Mouse (Mus musculus) adrenal gland, postnatal 14 days (tissue): ENCODE results near the gene Sept11. TPM values are rescaled to one million over a fixed set of nuclear protein-coding genes. Genes with fewer than 3 reads are reported as not detected.

Experiments used
- DNase-seq: peaks from one replicate; pipeline ENCODE4 v3.0.0; 2021; ENCODE audit warnings: mixed read lengths
- total RNA-seq: library from RNA; stranded (reverse); gene quantifications from 2 replicates; pipeline ENCODE4 v1.2.3, GENCODE M21; 2021

The Sept11 gene
- total RNA-seq, 1 experiment from 2014 or later = 56.7 TPM

DNA sequence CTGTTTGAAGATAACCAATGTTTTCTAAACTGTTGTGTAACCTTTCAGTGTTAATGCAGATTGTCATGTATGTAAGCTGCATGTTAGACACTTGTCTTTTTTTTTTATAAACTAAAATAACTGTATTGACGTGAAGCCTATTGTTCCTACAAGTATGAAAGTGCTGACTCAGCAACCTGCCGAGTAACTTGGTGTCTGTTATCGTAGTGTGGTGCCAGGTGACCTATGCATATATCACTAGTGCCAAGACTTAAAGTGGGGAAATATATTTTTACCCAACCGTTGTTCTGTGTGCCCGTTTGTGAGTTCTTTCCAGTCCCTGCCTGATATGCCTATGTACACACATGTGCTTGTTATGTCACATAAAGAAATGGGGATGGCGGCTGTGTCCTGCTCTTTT, 81.4 kb downstream of the Sept11 start:
- DNase-seq = no peak

DNA sequence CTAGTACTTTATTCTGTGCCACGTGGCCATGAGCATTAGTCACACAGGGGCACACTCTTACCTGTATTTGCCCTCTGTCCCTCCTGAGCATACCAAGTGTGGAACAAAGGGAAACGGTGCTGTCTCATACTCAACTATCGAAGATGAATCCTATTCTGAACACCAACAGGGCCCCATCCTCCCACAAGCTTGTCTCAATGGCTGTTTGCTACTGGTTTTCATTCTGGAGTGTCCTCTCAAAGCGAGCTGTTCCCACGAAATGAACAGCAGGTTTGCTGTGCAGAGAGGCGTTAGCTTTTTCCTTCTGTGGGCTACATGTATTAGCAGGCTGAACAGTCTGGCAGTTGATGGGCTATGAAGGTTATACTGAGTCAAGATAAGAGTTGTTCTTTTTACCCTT, 85.4 kb downstream of the Sept11 start:
- no peak for DNase-seq

DNA sequence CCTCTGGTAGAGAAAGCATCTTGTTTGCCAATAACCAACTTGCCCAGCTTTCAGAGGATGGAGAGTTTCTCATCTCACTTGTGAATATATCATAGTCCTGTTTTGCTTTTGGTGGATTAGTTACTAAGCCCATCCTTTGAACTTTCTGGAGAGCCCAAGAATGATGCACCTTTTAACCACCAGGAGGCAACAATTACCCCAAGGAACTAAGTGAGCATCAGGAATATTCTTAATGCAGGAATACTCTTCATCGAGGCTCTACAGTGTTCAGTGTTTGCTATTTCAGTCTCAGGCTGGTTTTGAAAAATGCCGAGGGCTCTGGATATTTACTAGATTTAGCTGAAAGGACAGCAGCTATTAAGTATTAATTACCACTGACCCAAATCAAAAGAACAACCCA, 87.0 kb downstream of the Sept11 start:
- DNase-seq = peak; percentile 38

DNA sequence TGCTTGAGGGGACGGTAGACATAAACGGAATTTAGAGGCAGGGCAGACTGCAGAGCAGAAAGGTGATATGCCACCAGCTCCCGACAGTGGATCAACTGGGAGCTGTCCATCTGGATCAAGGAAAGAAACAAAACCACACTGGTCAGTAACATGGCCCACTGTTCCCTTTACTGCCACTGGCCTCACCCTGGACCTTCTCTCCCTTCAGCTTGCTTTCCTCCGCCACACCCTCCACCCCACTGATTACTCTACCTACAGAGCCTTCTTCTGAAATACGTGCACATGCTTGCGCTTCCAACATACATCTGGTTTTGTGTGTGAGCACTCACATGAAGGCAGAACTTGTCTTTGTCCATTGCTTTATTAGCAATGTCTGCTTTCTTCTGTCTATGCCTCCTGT, 90.1 kb downstream of the Sept11 start:
- no peak for DNase-seq

DNA sequence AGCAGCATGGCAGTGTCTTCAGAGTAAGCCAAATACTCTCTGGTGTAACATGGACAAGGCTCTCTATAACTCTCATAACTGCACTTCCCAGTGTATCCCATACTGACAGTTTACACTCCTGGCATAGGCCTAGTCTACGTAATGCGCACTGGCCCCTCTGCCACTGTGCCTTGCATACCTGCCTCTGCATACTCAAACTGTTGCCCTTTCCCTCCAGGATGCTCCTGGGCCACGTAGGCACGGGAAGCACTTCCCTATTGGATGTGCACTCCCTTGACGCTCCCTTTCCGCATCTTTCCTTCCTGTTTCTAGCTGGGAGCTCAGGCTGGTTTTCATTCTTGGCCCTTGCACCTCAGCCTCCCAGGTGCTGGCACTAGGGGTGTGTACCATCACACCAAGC, 91.3 kb downstream of the Sept11 start:
- no peak for DNase-seq

DNA sequence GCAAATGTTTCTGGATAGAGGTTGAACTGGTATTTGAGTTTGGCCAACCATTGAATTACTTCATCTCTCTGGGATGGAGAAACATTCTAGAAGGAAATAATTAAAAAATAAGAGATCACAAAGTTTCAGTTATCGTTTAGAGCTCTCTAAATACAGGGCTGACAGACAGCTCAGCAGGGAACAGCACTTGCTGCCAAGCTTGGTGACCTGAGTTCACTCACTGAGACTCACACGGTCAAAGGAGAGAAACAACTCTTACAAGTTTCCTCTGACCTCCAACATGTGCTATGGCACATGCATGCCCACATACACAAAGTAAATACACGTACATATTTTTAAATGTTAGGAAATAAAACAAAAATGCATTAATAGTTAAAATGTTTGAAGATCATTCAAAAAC, 96.4 kb downstream of the Sept11 start:
- DNase-seq = peak; percentile 18

DNA sequence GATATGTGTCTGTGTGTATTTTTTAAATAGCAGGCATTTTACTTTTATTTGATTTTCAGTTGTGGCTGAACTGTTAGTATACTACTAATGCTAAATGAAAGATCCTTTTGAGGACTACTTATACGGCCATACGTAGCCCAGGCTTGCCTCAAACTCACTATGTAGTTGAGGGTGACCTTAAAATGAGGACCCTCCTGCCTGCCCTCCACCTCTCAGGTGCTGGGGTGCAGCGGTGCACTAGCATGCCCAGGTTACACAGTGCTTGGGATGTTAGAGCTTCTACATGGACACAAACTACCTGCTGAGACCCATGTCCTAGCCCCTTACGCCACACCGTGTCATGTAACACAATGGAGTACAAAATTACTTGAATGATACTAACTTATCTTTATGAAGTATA, 97.2 kb downstream of the Sept11 start:
- DNase-seq = no peak

DNA sequence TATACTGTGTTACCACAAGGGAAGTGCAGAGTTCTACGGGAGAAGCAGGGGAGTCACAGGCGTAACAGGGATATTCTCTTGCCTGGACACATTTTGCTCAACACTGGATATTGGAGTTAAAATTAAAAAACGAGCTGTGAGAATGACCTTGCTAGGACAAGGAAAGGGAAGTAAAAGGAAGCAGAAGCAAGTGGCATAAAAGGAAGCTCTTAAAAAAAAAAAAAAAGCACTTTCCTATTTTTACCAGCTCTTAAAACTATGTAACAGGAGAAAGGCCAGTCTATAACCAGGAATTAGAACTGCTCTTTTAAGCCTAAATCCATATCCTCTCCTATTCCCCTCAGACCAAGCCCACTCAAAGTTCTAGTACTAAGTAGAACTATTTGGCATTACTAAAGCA, 105.0 kb downstream of the Sept11 start:
- no peak for DNase-seq

DNA sequence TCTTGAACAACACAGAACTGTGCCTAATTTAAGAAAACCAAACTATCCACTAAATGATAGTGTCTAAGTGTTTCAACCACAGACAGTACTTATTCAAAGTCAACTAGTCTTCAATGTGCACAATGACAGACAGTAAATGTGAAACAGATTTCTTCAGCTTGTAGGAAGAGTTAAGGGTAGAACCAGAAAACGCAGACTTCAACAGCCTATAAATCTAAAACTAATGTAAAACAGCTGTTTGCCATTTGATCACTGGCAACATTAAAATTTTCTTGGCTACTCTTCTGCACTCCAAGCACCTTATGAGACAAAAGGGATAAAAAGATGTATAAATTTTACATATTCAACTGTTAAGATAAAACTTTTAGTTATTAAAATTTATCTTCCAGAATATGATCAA, 107.9 kb downstream of the Sept11 start:
- no peak for DNase-seq

DNA sequence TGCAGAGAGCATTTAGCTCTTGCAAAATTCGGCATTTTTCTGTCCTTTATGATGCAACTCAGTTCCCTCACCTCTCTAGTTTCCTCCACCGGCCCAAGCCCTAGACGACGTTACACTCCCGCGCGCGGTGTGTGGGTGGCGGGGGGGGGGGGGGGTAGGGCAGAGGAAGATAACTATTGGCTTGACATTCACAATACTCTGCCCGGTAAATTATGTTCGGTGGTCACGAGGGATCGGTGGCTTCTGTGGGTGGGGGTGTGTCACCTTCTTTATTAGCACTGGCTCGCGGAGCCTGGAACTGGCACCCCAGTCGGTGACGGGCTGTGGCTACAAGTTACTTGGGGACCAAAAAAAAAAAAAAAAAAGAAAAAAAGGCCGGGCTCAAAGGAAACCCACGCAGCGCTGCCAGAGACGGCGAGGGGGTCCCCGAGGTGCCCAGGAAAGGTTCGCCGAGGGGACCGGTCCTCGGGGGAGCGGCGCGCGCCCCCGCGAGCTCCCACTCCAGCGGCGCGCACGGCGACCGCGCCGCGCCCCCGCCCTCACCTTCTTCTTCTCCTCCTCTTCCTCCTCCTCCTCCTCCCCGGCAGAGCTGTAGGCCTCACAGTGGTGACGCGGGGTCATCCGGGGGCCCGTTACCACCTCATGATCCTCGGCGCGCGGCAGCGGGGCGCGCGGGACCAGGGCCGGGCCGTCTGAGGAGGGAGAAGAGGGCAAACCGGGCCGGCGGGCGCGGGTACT, 112.3 kb downstream of the Sept11 start:
- peak; percentile 69 for DNase-seq

DNA sequence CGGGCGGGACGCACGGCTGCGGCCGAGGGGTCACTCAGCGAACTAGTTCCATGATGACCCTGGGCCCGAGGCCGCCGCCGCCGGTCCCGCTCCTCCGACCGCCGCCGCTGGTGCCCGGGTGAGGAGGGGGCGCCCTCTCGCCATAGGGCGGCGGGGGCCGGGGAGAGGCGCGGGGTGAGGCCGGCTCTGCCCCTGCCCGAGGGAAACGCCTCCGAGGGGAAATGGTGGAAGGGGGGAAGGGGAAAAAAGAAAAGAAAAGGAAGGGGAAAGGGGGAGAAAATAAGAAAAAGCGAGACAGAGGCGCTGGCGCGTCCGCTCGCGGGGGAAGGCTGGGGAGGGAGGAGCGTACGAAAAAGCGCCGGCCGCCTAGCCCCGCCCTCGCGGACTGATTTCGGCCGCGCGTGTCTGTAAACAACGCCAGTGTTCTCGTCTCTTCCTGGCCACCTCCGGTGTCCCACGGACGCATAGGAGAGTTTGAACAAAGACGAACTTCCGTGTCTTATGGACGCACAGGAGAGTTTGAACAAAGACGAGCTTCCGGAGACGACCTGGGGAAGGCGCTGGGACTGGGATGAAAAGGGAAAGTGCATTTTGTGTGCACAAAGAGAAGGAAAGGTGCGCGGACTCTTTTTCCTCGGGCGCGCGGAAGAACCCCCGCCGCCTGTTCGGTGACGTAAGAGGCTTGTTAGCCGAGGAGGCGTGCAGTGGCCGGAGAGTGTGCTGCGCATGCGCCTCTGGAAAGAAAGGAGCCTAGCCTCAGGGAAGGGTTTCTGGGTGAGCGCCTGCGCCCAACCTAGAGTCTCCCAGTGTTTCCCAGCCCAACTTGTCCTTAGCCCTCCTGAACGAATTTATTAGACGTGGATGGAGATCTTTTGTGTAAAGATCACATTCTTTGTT, 113.1 kb downstream of the Sept11 start, which contains the start of the genes Ccni and 2010109A12Rik:
TSS of gene Ccni (minus strand) at position 387 of the 897 bp plus-strand sequence.
TSS of gene 2010109A12Rik (plus strand) at position 410 of the 897 bp plus-strand sequence.
- peak; percentile 97 for DNase-seq

DNA sequence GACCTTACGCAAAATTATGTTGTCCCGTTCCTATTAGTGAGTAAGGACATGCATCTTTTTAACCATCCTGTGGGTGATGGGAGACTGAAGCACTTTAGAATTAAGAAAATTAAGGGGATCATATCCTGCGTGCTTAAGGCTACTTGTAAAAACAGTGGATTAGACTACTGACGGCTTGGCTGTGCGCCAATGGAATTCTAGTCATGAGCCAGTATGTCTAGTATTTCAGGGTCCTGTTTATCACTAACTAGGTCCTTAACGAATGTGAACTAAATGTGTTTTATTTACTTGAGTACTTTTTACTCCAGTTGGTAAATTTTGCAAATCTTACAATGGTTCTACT, 113.7 kb downstream of the Sept11 start:
- DNase-seq = peak; percentile 47

DNA sequence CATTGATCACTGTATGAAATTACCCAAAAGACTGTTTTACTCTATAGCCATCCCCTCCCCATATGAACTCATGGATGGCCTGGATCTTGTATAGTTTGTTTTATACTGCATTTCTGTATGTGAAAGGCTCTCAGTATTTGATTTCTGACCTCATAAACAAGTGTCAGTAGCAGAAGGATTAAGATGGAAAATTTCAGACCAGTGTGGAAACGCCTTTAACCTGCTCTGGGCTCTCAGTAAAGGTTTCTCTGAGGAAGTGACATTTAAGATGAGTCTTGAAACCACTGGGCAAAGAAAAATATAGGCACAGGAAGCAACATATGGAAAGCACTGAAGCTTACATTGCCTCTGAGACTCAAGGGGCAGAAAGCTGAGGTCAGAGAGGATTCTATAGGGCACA, 114.3 kb downstream of the Sept11 start:
- DNase-seq = no peak

DNA sequence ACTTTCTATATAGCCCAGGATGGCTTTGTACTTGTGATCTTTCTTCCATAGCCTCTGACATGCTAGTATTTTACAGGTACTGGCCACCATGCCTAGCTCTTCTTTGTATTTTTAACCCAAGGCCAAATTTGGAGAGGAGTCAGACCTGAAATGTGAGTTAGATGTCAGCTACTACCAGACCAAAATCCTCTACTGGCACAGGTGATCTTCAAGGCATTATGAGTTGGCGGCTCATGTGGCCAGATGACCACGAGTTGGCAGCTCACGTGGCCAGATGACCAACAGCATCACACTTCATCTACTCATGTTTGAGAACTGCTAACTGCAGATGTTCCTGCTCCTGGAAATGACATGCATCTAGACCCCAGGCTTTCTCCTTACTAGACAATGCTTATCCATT, 125.1 kb downstream of the Sept11 start:
- no peak for DNase-seq

DNA sequence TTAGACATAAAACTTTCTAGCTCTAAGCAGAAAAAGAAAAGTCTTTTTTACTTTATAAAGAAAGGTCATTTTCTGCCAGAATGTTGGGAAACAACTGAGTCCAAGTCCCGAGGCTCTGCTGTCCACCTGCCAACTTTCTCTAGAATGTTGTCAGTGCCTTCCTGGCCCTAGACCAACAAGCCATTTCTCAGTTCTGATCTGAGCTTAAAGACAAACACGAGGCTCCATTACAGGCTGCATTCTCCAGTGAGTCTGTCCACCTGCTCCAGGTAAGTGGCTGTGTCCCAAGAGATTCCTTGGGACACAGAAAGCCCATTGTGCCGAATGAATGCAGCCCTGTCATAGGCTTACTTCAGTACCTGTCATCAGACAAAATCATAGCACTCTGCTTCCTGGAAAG, 128.4 kb downstream of the Sept11 start:
- peak; percentile 63 for DNase-seq

DNA sequence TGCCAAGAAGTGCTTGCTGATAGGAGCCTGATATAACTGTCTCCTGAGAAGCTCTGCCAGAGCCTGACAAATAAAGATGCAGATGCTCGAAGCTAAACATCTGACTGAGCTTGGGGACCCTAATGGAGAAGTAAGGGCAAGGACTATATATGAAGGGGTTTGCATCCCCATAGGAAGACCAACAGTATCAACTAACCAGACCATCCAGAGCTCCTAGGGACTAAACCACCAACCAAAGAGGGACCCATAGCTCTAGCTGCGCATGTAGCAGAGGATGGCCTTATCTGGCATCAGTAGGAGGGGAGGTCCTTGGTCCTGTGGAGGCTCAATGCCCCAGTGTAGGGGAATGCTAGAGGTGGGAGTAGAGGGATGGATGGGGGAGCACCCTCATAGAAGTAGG, 131.3 kb downstream of the Sept11 start:
- DNase-seq = no peak

Other genes starting within 250 kb of the Sept11 start
- gene Sowahb, start 48.4 kb upstream of the Sept11 start, total RNA-seq = 0.78 TPM in 1 of 2 replicates, not detected in the other
- 240 and 262 TPM in 2 replicates for gene Ccni, start 113.1 kb downstream of the Sept11 start, total RNA-seq
- 1.3 and 2.6 TPM in 2 replicates for gene 2010109A12Rik, start 113.1 kb downstream of the Sept11 start, total RNA-seq
- gene Ccng2, start 173.8 kb downstream of the Sept11 start, total RNA-seq = 35.7 and 42.1 TPM in 2 replicates